Mouse (Mus musculus) CD4-positive, CD25-positive, alpha-beta regulatory T cell, adult 2 months (primary cell): ENCODE measurements at regions not wholly inside any gene's neighbourhood (a gene's known extent, or its start where the extent isn't known, plus 50 kb on each side); places are given as distances from the start of the nearest gene placed in this dataset.
A peak's percentile ranks its signal among the peaks of the same experiment; 100 is the strongest.

Source experiments
- DNase-seq: peaks from one replicate; pipeline ENCODE4 v3.0.0-alpha.2; 2012; ENCODE audit warnings: low read depth, low spot score

GRCm38 (mm10) chr16:49573171-49573517 is 125.9 kb upstream of the Ift57 start:
- DNase-seq, result no peak

GRCm38 (mm10) chr16:49578976-49579375 is 120.1 kb upstream of the Ift57 start:
- DNase-seq, result no peak

GRCm38 (mm10) chr16:49580708-49581107 is 118.3 kb upstream of the Ift57 start:
- DNase-seq, result no peak

GRCm38 (mm10) chr16:49606500-49606899 is 92.5 kb upstream of the Ift57 start:
- no peak for DNase-seq

- DNase-seq, result no peak
Measured at GRCm38 (mm10) chr16:49614801-49615200, 84.2 kb upstream of the Ift57 start.

GRCm38 (mm10) chr16:49615342-49616020 is 83.6 kb upstream of the Ift57 start:
- DNase-seq, result no peak

- no peak for DNase-seq
Measured at GRCm38 (mm10) chr16:49616263-49616872, 82.7 kb upstream of the Ift57 start.

GRCm38 (mm10) chr16:49633502-49633901 is 65.5 kb upstream of the Ift57 start:
- no peak for DNase-seq

GRCm38 (mm10) chr16:49635506-49635905 is 63.5 kb upstream of the Ift57 start:
- no peak for DNase-seq

GRCm38 (mm10) chr16:49636467-49636866 is 62.6 kb upstream of the Ift57 start:
- no peak for DNase-seq

GRCm38 (mm10) chr16:49642696-49643095 is 56.3 kb upstream of the Ift57 start:
- no peak for DNase-seq

- no peak for DNase-seq
Measured at GRCm38 (mm10) chr16:49644416-49644815, 54.6 kb upstream of the Ift57 start.

- DNase-seq, result peak; percentile 14
Measured at GRCm38 (mm10) chr16:49646479-49646878, 52.6 kb upstream of the Ift57 start.
